Mouse (Mus musculus) brain, embryonic 14.5 days (tissue): ENCODE results near the gene Cox17.

Source experiments
- CTCF ChIP-seq: fragments of 200-500 bp; IDR thresholded peaks from 2 replicates; pipeline ENCODE4 v1.5.1; 2012; ENCODE audit warnings: inconsistent platforms, mild to moderate bottlenecking, moderate library complexity, borderline replicate concordance; ENCODE audit not compliant: insufficient read depth, insufficient read length; ENCODE audit errors: extremely low read depth
- POLR2A ChIP-seq: fragments of 200-500 bp; IDR thresholded peaks from 2 replicates; pipeline ENCODE4 v1.6.1; 2012; ENCODE audit warnings: mild to moderate bottlenecking, inconsistent platforms, borderline replicate concordance; ENCODE audit not compliant: poor library complexity, insufficient read depth, insufficient read length, severe bottlenecking; ENCODE audit errors: extremely low read depth

DNA sequence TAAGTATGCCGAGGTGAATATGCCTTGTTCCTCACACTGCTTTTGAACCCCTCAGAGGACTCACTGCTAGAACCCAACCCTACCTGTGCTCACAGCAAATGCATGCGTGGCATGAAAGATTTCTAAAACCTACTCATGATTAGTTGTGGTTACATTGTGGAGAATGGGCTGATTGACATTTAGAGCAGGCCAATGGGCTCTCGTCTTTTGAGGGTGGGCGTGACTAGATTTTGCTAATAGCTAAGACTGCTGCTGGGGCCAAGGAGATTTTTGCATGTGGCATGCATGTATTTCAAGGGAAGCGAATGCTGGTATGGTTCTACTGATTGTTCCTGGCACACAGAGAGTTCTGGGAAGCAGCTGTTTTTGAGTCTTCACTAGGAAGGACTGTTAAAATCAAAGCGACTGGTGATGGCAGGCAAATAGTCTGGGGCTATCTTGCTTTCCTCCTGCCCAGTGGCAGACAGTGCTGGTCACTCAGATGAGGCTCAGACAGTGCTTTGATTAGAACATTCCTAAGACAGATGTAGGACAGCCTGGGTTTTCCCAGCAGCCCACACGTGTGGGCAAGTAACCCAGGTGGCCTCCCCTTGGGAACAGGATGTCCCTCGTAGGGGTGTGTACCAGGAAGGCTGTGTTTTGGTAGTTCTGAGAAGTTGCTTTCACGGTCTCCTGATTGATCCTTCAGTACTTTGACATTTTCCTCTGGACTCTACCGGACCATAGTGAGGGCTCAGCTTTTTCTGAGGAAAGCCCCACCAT, 27.8 kb downstream of the Cox17 start:
- TF ChIP-seq CTCF (no peak), POLR2A (no peak)
